Mouse (Mus musculus): Measurements from ENCODE around the gene Rft1. TPM values are rescaled to one million over a fixed set of nuclear protein-coding genes. Genes with fewer than 3 reads are reported as not detected.

Gene Rft1
- 10.5 and 18.4 TPM in 2 replicates for total RNA-seq (2014; rRNA removed)
- polyA plus RNA-seq (2015; fragmentation: Nextera tagmentation; extraction: Ambion mirVana) = 6.0 and 9.6 TPM in 2 replicates

- DNase-seq = peak; percentile 98
- Histone ChIP-seq H3K27ac (ENCODE audit: low read depth, low read length) (peak within 1 kb of the TSS; percentile 87), H3K9ac (peak within 1 kb of the TSS; percentile 94), H3K9me3 (ENCODE audit: low read length) (no peaks in the 10 kb centered on the region), H3K4me1 (ENCODE audit: insufficient read depth) (peaks cover 5% of the 10 kb centered on the region; the same call in 1 of the 2 replicates), H3K27me3 (ENCODE audit: insufficient read depth, low read length) (no peaks in the 10 kb centered on the region), H3K4me2 (ENCODE audit: low read depth) (peak within 1 kb of the TSS; percentile 65), H3K36me3 (ENCODE audit: insufficient read depth) (no peaks in the 10 kb centered on the region; the same call in 1 of the 2 replicates), H3K4me3 (ENCODE audit: low read depth, low read length) (peak within 1 kb of the TSS; percentile 82)
- ATAC-seq = peak; percentile 95
- 1% methylated on average over 38 of the region's 38 CpGs for WGBS
- TF ChIP-seq CTCF (IDR thresholded peaks at IDR 0.05; ENCODE audit: low read depth) = peak; percentile 27; the same call in 1 of the 2 replicates
Observed at GRCm38 (mm10) chr14:30653943-30654659, at the start of gene Rft1. Gene Rft1 (plus strand): TSS chr14:30654360.

- DNase-seq = no peak
Observed at GRCm38 (mm10) chr14:30606817-30607216, 47.3 kb upstream of the Rft1 start.

GRCm38 (mm10) chr14:30607696-30608095, 46.5 kb upstream of the Rft1 start:
- Histone ChIP-seq H3K4me1 (ENCODE audit: insufficient read depth) (no peaks in the 10 kb centered on the region), H3K36me3 (ENCODE audit: insufficient read depth) (no peaks in the 10 kb centered on the region), H3K9ac (no peak overlapping the region), H3K27ac (ENCODE audit: low read depth, low read length) (no peak overlapping the region), H3K27me3 (ENCODE audit: insufficient read depth, low read length) (no peaks in the 10 kb centered on the region), H3K4me3 (ENCODE audit: low read depth, low read length) (no peak overlapping the region), H3K4me2 (ENCODE audit: low read depth) (no peak overlapping the region), H3K9me3 (ENCODE audit: low read length) (no peaks in the 10 kb centered on the region)
- DNase-seq (no peak), ATAC-seq (no peak)
- 87% methylated on average over 4 of the region's 4 CpGs for WGBS
- no peak for TF ChIP-seq CTCF (IDR thresholded peaks at IDR 0.05; ENCODE audit: low read depth)

More at GRCm38 (mm10) chr14:30606817-30607216, 47.3 kb upstream of the Rft1 start:
- TF ChIP-seq CTCF (IDR thresholded peaks at IDR 0.05; ENCODE audit: low read depth) = no peak
- no peaks in the 10 kb centered on the region for H3K4me1 ChIP-seq (ENCODE audit: insufficient read depth)
- H3K27me3 ChIP-seq (ENCODE audit: insufficient read depth, low read length) = no peaks in the 10 kb centered on the region
- 92% methylated on average over 5 of the region's 5 CpGs for WGBS
- no peak for ATAC-seq
- no peak overlapping the region for H3K27ac ChIP-seq (ENCODE audit: low read depth, low read length)
- H3K4me3 ChIP-seq (ENCODE audit: low read depth, low read length) = no peak overlapping the region
- H3K4me2 ChIP-seq (ENCODE audit: low read depth) = no peak overlapping the region
- H3K9me3 ChIP-seq (ENCODE audit: low read length) = no peaks in the 10 kb centered on the region
- H3K9ac ChIP-seq = no peak overlapping the region
- H3K36me3 ChIP-seq (ENCODE audit: insufficient read depth) = 0 out of 2 replicates have a peak, but pooled peaks cover 4% of the 10 kb centered on the region

- Histone ChIP-seq H3K4me2 (ENCODE audit: low read depth) (no peak overlapping the region), H3K4me1 (ENCODE audit: insufficient read depth) (no peaks in the 10 kb centered on the region), H3K27me3 (ENCODE audit: insufficient read depth, low read length) (no peaks in the 10 kb centered on the region), H3K36me3 (ENCODE audit: insufficient read depth) (no peaks in the 10 kb centered on the region), H3K27ac (ENCODE audit: low read depth, low read length) (no peak overlapping the region), H3K9me3 (ENCODE audit: low read length) (no peaks in the 10 kb centered on the region), H3K9ac (no peak overlapping the region), H3K4me3 (ENCODE audit: low read depth, low read length) (no peak overlapping the region)
- 92% methylated on average over 6 of the region's 6 CpGs for WGBS
- no peak for DNase-seq
- ATAC-seq = no peak
- TF ChIP-seq CTCF (IDR thresholded peaks at IDR 0.05; ENCODE audit: low read depth) = no peak
Observed at GRCm38 (mm10) chr14:30608176-30608575, 46.0 kb upstream of the Rft1 start.

GRCm38 (mm10) chr14:30609499-30609898, 44.7 kb upstream of the Rft1 start:
- no peak overlapping the region for H3K4me2 ChIP-seq (ENCODE audit: low read depth)
- TF ChIP-seq CTCF (IDR thresholded peaks at IDR 0.05; ENCODE audit: low read depth) = no peak
- H3K4me1 ChIP-seq (ENCODE audit: insufficient read depth) = no peaks in the 10 kb centered on the region
- H3K27me3 ChIP-seq (ENCODE audit: insufficient read depth, low read length) = no peaks in the 10 kb centered on the region
- WGBS = 93% methylated on average over 3 of the region's 3 CpGs
- ATAC-seq (no peak), DNase-seq (no peak)
- no peaks in the 10 kb centered on the region for H3K9me3 ChIP-seq (ENCODE audit: low read length)
- H3K4me3 ChIP-seq (ENCODE audit: low read depth, low read length) = no peak overlapping the region
- no peak overlapping the region for H3K27ac ChIP-seq (ENCODE audit: low read depth, low read length)
- no peak overlapping the region for H3K9ac ChIP-seq
- no peaks in the 10 kb centered on the region for H3K36me3 ChIP-seq (ENCODE audit: insufficient read depth)

- no peak overlapping the region for H3K4me2 ChIP-seq (ENCODE audit: low read depth)
- ATAC-seq (no peak), DNase-seq (no peak)
- no peak overlapping the region for H3K27ac ChIP-seq (ENCODE audit: low read depth, low read length)
- no peak overlapping the region for H3K9ac ChIP-seq
- 88% methylated on average over 2 of the region's 2 CpGs for WGBS
- H3K4me1 ChIP-seq (ENCODE audit: insufficient read depth) = no peaks in the 10 kb centered on the region
- H3K9me3 ChIP-seq (ENCODE audit: low read length) = no peaks in the 10 kb centered on the region
- H3K36me3 ChIP-seq (ENCODE audit: insufficient read depth) = no peaks in the 10 kb centered on the region
- H3K27me3 ChIP-seq (ENCODE audit: insufficient read depth, low read length) = no peaks in the 10 kb centered on the region
- no peak overlapping the region for H3K4me3 ChIP-seq (ENCODE audit: low read depth, low read length)
- no peak for TF ChIP-seq CTCF (IDR thresholded peaks at IDR 0.05; ENCODE audit: low read depth)
Observed at GRCm38 (mm10) chr14:30610304-30610703, 43.9 kb upstream of the Rft1 start.

GRCm38 (mm10) chr14:30610940-30611339, 43.2 kb upstream of the Rft1 start:
- Histone ChIP-seq H3K4me1 (ENCODE audit: insufficient read depth) (no peaks in the 10 kb centered on the region), H3K9ac (no peak overlapping the region), H3K36me3 (ENCODE audit: insufficient read depth) (no peaks in the 10 kb centered on the region), H3K27me3 (ENCODE audit: insufficient read depth, low read length) (no peaks in the 10 kb centered on the region), H3K4me2 (ENCODE audit: low read depth) (no peak overlapping the region), H3K4me3 (ENCODE audit: low read depth, low read length) (no peak overlapping the region), H3K27ac (ENCODE audit: low read depth, low read length) (no peak overlapping the region), H3K9me3 (ENCODE audit: low read length) (no peaks in the 10 kb centered on the region)
- WGBS = 91% methylated on average over 3 of the region's 3 CpGs
- no peak for DNase-seq
- ATAC-seq = no peak
- TF ChIP-seq CTCF (IDR thresholded peaks at IDR 0.05; ENCODE audit: low read depth) = no peak
